Mouse (Mus musculus): ENCODE measurements around the gene Erv3. TPM values are rescaled to one million over a fixed set of nuclear protein-coding genes. Genes with fewer than 3 reads are reported as not detected.

The Erv3 gene
- total and polyA plus RNA-seq, 3 experiments = not detected

- DNase-seq (ENCODE audit: extremely low read depth) = no peak
- no peak overlapping the region for H3K4me2 ChIP-seq (ENCODE audit: insufficient read depth, low read depth, poor library complexity, severe bottlenecking)
- H3K27me3 ChIP-seq (replicated peaks) = peaks cover 6% of the 10 kb centered on the region
- no peak overlapping the region for H3K4me3 ChIP-seq (replicated peaks in 1 of 3; ENCODE audit: low read depth in 2 of 3, low read length in 2 of 3, poor library complexity in 1 of 3)
- H3K27ac ChIP-seq (ENCODE audit: insufficient read depth, low read depth) = no peak overlapping the region
- no peaks in the 10 kb centered on the region for H3K36me3 ChIP-seq (replicated peaks in 1 of 2; ENCODE audit: control insufficient read depth in 1 of 2, insufficient read depth in 1 of 2, low read length in 1 of 2)
- TF ChIP-seq USF1 (IDR thresholded peaks at IDR 0.05; ENCODE audit: low read depth, low read length) (no peak), BHLHE40 (IDR thresholded peaks at IDR 0.05; ENCODE audit: low read depth, low read length) (no peak), POLR2AphosphoS2 (IDR thresholded peaks at IDR 0.05; ENCODE audit: low read depth, low read length) (no peak), RCOR1 (conservative IDR thresholded peaks at IDR 0.05; ENCODE audit: low read depth, low read length) (no peak), IRF4 (IDR thresholded peaks at IDR 0.05; ENCODE audit: low read depth, low read length) (no peak), EP300 (IDR thresholded peaks at IDR 0.05; ENCODE audit: low read length) (no peak), SMC3 (IDR thresholded peaks at IDR 0.05; ENCODE audit: low read depth, low read length) (no peak), MEF2A (IDR thresholded peaks at IDR 0.05; ENCODE audit: borderline replicate concordance, low read depth, low read length) (no peak), CTCF (conservative IDR thresholded peaks at IDR 0.05 in 1 of 2, IDR thresholded peaks at IDR 0.05 in 1 of 2; ENCODE audit: low read depth in 2 of 2, low read length in 2 of 2) (no peak), MXI1 (IDR thresholded peaks at IDR 0.05; ENCODE audit: low read depth, low read length) (no peak)
- H3K9ac ChIP-seq (ENCODE audit: insufficient read depth, low read depth) = no peak overlapping the region
- H3K4me1 ChIP-seq (ENCODE audit: control insufficient read depth in 1 of 2, insufficient read depth in 2 of 2) = peaks cover 4 to 26% of the 10 kb centered on the region in 2 experiments
- dilution Hi-C loops (cut with MboI; ENCODE audit: extremely low pct_ligation_motif_present, extremely low pct_unique_long_range_greater_than_20kb, low sequenced_read_pairs) = no loop called here
- in situ Hi-C loops (cut with MboI; ENCODE audit: low pct_ligation_motif_present, low pct_unique_long_range_greater_than_20kb, low sequenced_read_pairs) = no loop called here
- no peaks in the 10 kb centered on the region for H3K79me2 ChIP-seq (replicated peaks; ENCODE audit: control insufficient read depth, extremely low read depth, insufficient read depth, poor library complexity, severe bottlenecking)
- no peaks in the 10 kb centered on the region for H3K9me3 ChIP-seq (replicated peaks; ENCODE audit: low read length)
Observed at GRCm38 (mm10) chr2:131906266-131906665, 46.7 kb upstream of the Erv3 start.

DNA sequence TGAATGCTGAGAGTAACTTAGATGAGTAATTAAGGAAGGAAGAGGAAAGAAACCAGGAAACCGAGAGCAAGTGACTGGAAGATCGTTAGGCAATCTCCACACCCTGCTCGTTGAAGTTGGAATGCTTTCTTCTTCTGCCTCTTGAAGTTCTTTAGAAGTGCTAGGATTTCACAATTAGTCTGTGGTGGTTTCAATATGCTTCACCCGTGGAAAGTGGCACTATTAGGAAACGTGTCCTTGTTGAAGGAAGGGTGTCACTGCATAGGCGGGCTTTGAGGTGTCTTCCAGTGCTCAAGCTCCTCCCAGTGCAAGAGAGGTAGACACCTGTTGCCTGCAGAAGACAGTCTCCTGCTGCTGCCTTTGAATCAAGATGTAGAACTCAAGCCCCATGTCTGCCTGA lies 46.2 kb upstream of the Erv3 start:
- H3K4me2 ChIP-seq (ENCODE audit: insufficient read depth, low read depth, poor library complexity, severe bottlenecking) = peak overlapping the region; percentile 40; the same call in 1 of the 2 replicates
- no peaks in the 10 kb centered on the region for H3K79me2 ChIP-seq (replicated peaks; ENCODE audit: control insufficient read depth, extremely low read depth, insufficient read depth, poor library complexity, severe bottlenecking)
- no peak overlapping the region for H3K27ac ChIP-seq (ENCODE audit: insufficient read depth, low read depth)
- no peak for TF ChIP-seq SIN3A (IDR thresholded peaks at IDR 0.05; ENCODE audit: low read length)
- no peak for TF ChIP-seq TCF12 (IDR thresholded peaks at IDR 0.05; ENCODE audit: low read depth, low read length)
- TF ChIP-seq MAFK (IDR thresholded peaks at IDR 0.05; ENCODE audit: insufficient replicate concordance, low read length) = no peak
- TF ChIP-seq ZC3H11A (IDR thresholded peaks at IDR 0.05; ENCODE audit: low read depth, low read length) = no peak
- TF ChIP-seq ZNF384 (IDR thresholded peaks at IDR 0.05; ENCODE audit: low read depth, low read length) = no peak
- no peak for TF ChIP-seq NRF1 (IDR thresholded peaks at IDR 0.05; ENCODE audit: low read depth, low read length)
- TF ChIP-seq ZKSCAN1 (IDR thresholded peaks at IDR 0.05; ENCODE audit: borderline replicate concordance, low read depth, low read length) = no peak
- TF ChIP-seq HCFC1 (IDR thresholded peaks at IDR 0.05; ENCODE audit: low read depth, low read length) = no peak
- TF ChIP-seq RCOR1 (conservative IDR thresholded peaks at IDR 0.05; ENCODE audit: low read depth, low read length) = no peak
- TF ChIP-seq IRF4 (IDR thresholded peaks at IDR 0.05; ENCODE audit: low read depth, low read length) = no peak
- no peak for TF ChIP-seq ETS1 (conservative IDR thresholded peaks at IDR 0.05; ENCODE audit: low read depth, low read length)
- no peak for TF ChIP-seq CTCF (conservative IDR thresholded peaks at IDR 0.05 in 1 of 2, IDR thresholded peaks at IDR 0.05 in 1 of 2; ENCODE audit: low read depth in 2 of 2, low read length in 2 of 2)
- no peak for TF ChIP-seq SMC3 (IDR thresholded peaks at IDR 0.05; ENCODE audit: low read depth, low read length)
- no peak for TF ChIP-seq POLR2AphosphoS2 (IDR thresholded peaks at IDR 0.05; ENCODE audit: low read depth, low read length)
- TF ChIP-seq JUND (conservative IDR thresholded peaks at IDR 0.05; ENCODE audit: low read depth, low read length) = no peak
- no peak for TF ChIP-seq MXI1 (IDR thresholded peaks at IDR 0.05; ENCODE audit: low read depth, low read length)
- TF ChIP-seq JUN (IDR thresholded peaks at IDR 0.05; ENCODE audit: insufficient read depth, low read depth, low read length) = no peak
- no peak for TF ChIP-seq UBTF (IDR thresholded peaks at IDR 0.05; ENCODE audit: low read depth, low read length)
- TF ChIP-seq E2F4 (IDR thresholded peaks at IDR 0.05; ENCODE audit: insufficient replicate concordance, low read depth, low read length) = no peak
- no peaks in the 10 kb centered on the region for H3K9me3 ChIP-seq (replicated peaks; ENCODE audit: low read length)
- DNase-seq (ENCODE audit: extremely low read depth) = no peak
- dilution Hi-C loops (cut with MboI; ENCODE audit: extremely low pct_ligation_motif_present, extremely low pct_unique_long_range_greater_than_20kb, low sequenced_read_pairs) = no loop called here
- H3K36me3 ChIP-seq (replicated peaks in 1 of 2; ENCODE audit: control insufficient read depth in 1 of 2, insufficient read depth in 1 of 2, low read length in 1 of 2) = no peaks in the 10 kb centered on the region
- H3K27me3 ChIP-seq (replicated peaks) = peaks cover 6% of the 10 kb centered on the region
- in situ Hi-C loops (cut with MboI; ENCODE audit: low pct_ligation_motif_present, low pct_unique_long_range_greater_than_20kb, low sequenced_read_pairs) = no loop called here
- H3K9ac ChIP-seq (ENCODE audit: insufficient read depth, low read depth) = no peak overlapping the region
- H3K4me1 ChIP-seq (ENCODE audit: control insufficient read depth in 1 of 2, insufficient read depth in 2 of 2) = peaks cover 4 to 21% of the 10 kb centered on the region in 2 experiments
- no peak overlapping the region for H3K4me3 ChIP-seq (replicated peaks in 1 of 3; ENCODE audit: low read depth in 2 of 3, low read length in 2 of 3, poor library complexity in 1 of 3)
